Mouse (Mus musculus) Patski (cell line): Measurements from ENCODE around the gene Bco1. TPM values are rescaled to one million over a fixed set of nuclear protein-coding genes. Genes with fewer than 3 reads are reported as not detected.

Source experiments
- ATAC-seq: fragments of 100-300 bp; one replicate; pipeline ENCODE4 v1.8.0; 2021
- CTCF ChIA-PET: fragments of 350-600 bp; sonication (Branson Sonifier 250); formaldehyde crosslinking; loops from one replicate; lab custom pipeline; 2022; ENCODE audit warnings: inconsistent platforms; lab: Charles Lee
- POLR2A ChIA-PET: fragments of 350-600 bp; sonication (Branson Sonifier 250); formaldehyde crosslinking; loops from one replicate; lab custom pipeline; 2022; ENCODE audit warnings: antibody characterized with exemption, inconsistent platforms; lab: Charles Lee
- DNase-seq: peaks from one replicate; pipeline ENCODE4 v3.0.0-alpha.2; 2011; ENCODE audit warnings: low read depth, low spot score
- H3K27me3 ChIP-seq: fragments of 371-371 bp; one replicate; pipeline ENCODE4 v1.5.1; 2021
- CTCF ChIP-seq: fragments of 100-300 bp; IDR thresholded peaks from one replicate; pipeline ENCODE4 v1.5.1; 2021
- in situ Hi-C: fragments of 300-500 bp; cut with MboI; formaldehyde crosslinking; loops from 3 replicates; pipeline ENCODE4 v1.11.1; 2018; ENCODE audit warnings: low pct_unique_long_range_greater_than_20kb, mixed read lengths
- polyA plus RNA-seq: library from polyadenylated mRNA; unstranded; gene quantifications from one replicate; pipeline ENCODE4 v1.2.3, GENCODE M21; 2021

Gene Bco1
- polyA plus RNA-seq, 1 experiment from 2014 or later: not detected

DNA sequence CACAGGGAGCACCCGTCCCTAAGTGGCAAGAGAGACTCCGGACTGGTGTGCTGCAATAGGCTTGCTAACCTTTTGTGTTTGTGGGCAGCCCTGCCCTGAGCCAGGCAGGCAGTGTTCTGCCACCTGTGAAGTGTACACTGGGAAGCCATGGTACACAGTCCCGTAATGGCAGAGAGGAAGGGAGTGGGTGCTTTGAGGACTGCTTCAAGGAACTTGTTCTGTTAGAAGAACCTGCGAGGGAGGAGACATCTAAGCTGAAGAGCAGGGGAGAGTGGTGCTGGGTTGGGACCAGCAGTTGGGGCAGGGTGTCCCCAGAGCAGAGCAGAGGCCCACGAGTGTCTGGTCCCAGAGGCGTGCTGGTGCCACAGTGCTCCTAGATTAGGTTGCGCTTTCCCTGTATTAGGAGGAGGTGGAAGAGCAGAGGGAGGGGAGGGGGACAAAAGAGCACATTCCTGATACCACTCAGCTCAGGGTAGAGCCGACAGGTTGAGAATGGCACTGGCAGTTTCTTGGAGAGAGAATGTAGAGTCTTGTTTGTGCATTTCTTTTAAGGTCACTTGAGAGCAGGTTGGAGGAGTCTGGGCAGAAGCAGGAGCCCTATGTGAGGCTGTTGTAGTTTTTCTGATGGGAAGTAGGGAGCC, 71.7 kb downstream of the Bco1 start:
- no peak for TF ChIP-seq CTCF
- ATAC-seq (no peak), DNase-seq (no peak)
- CTCF ChIA-PET: no interaction called here
- in situ Hi-C loops: no loop called here
- H3K27me3 ChIP-seq: no peaks in the 10 kb centered on the region
- POLR2A ChIA-PET: no interaction called here

GRCm38 (mm10) chr8:117168378-117168777, 72.7 kb downstream of the Bco1 start:
- H3K27me3 ChIP-seq: no peaks in the 10 kb centered on the region
- in situ Hi-C loops: no loop called here
- CTCF ChIA-PET: no interaction called here
- no peak for DNase-seq
- no peak for ATAC-seq
- TF ChIP-seq CTCF: no peak
- POLR2A ChIA-PET: no interaction called here

DNA sequence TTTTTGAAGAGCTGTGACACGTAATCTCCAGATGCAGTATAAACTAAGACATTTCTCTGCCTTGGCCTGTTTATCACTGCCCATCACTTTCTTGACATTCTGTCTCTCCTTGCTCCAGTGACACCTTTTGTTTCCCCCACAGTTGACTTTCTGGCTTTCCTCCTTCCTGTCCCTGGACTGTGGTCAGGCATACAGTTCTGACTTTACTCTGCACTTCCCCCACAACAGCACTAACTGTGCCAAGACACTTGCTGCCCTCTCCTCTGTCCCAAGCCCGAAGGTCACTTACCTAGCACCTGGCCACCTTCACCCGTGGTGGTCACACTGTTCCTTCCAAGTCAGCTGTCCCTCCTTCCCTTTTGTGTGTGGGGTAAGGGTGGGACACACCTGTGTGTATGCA, 76.2 kb downstream of the Bco1 start:
- no peak for DNase-seq
- ChIA-PET POLR2A (no interaction called here), CTCF (no interaction called here)
- no peaks in the 10 kb centered on the region for H3K27me3 ChIP-seq
- ATAC-seq: no peak
- in situ Hi-C loops: no loop called here
- TF ChIP-seq CTCF: no peak

DNA sequence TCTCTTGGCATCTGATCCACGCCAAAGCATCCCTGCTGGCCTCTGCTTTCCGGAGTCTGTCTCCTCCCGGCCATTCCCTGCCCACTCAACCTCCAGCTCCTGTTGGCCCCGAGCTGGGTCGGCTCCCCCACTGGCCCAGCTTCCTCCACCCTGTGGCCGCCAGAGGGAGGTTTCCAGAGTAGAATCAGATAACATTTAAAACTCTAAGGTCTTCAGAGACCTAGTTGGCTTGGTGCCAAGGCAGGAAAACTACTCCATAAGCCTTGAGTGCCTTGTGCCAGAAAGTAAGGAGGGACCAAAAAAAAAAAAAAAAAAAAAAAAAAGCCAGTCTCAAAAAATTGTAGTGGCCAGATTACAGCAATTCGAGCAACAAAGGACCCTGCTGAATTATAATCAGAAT, 77.2 kb downstream of the Bco1 start:
- POLR2A ChIA-PET: no interaction called here
- no peak for DNase-seq
- in situ Hi-C loops: no loop called here
- TF ChIP-seq CTCF: no peak
- CTCF ChIA-PET: interaction anchor here (1.3 to 1.7 kb wide), 2 partner anchors 65 to 290 kb away, joined by 3 to 4 read pairs; no protein-coding TSS in a partner anchor
- H3K27me3 ChIP-seq: no peaks in the 10 kb centered on the region
- ATAC-seq: no peak

DNA sequence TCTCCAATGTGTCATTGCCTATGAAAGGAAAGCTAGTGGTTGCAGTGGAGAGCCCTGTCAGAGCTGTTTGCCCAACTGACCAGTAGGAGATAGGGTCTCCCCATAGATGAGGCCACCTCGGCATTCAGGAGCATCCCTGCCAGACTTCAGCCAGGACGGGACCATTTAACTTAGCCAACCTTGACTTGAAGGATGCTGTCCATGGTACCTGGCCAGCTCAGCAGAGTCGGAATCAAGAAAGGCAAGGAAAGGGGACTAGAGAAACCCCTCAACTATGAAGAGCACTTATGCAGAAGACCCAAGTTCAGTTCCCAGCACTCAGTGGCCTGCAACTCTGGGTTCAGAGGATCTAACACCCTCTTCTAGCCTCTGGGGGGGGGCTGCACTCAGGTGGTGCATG, 78.0 kb downstream of the Bco1 start:
- no peaks in the 10 kb centered on the region for H3K27me3 ChIP-seq
- in situ Hi-C loops: no loop called here
- POLR2A ChIA-PET: no interaction called here
- CTCF ChIA-PET: interaction anchor here (1.3 to 1.7 kb wide), 2 partner anchors 66 to 289 kb away, joined by 3 to 4 read pairs; no protein-coding TSS in a partner anchor
- DNase-seq (no peak), ATAC-seq (no peak)
- TF ChIP-seq CTCF: no peak

DNA sequence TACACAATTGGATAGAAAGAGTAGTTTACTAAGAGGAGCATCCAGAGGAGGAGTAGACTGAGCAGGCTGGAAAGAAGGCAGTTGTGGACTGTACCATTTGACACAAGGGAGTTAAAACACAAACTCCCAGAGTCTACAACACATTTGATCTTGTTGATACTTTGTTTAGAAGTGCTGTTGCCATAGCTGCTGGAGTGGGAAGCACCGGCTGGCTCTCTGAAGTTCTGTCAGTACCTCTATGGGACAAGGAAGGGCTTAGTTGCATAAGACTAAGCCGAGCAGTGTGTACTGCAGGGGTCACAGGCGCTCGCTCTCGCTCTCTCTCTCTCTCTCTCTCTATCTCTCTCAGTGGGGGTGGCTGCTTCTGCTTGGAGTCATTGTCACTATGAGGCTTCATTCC, 78.9 kb downstream of the Bco1 start:
- no peak for TF ChIP-seq CTCF
- no peak for DNase-seq
- ChIA-PET CTCF (no interaction called here), POLR2A (no interaction called here)
- ATAC-seq: no peak
- in situ Hi-C loops: no loop called here
- no peaks in the 10 kb centered on the region for H3K27me3 ChIP-seq

DNA sequence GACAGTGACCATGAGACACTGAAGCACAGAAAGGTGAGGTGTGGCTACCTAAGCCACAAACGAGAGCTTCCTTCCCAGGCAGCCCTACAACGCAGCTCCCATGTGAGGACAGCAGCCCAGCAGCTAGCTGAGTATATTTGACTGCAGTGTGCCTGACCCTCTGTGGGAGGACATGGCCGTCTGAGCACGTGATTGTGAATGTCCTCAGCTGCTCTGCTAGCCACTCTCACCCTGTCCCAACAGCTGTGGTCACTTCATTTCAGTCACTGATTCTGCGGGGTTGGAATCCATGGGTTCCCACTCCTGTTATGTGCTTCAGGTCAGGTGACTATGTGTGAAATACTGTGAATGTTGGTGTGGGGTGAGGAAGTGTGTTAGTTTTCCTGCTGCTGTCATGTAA, 80.7 kb downstream of the Bco1 start:
- in situ Hi-C loops: no loop called here
- ATAC-seq (no peak), DNase-seq (no peak)
- TF ChIP-seq CTCF: no peak
- CTCF ChIA-PET: no interaction called here
- no peaks in the 10 kb centered on the region for H3K27me3 ChIP-seq
- POLR2A ChIA-PET: no interaction called here

GRCm38 (mm10) chr8:117177236-117177635, 81.6 kb downstream of the Bco1 start:
- no peaks in the 10 kb centered on the region for H3K27me3 ChIP-seq
- TF ChIP-seq CTCF: no peak
- ChIA-PET CTCF (interaction anchor here (2.6 kb wide), 1 partner anchor 17 kb away, joined by 8 read pairs; no protein-coding TSS in a partner anchor), POLR2A (no interaction called here)
- DNase-seq: no peak
- no peak for ATAC-seq
- in situ Hi-C loops: no loop called here

DNA sequence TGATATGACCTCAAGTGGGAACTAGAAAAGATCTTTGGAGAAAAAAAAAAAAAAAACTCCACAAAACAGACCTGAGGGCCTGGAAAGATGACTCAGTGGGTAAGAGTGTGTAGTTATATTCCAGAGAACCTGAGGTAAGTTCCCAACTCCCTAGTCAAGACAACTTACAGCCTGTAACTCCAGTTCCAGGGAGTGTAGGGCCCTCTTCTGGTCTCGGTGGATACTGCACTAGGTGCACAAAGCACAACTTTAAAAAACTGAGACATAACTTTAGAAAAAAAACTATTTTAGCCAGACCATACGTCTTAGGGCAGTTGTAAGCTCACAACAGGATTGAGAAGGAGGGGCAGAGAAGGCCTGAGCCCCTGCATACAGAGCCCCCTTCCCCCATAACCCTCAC, 82.4 kb downstream of the Bco1 start:
- DNase-seq (no peak), ATAC-seq (no peak)
- H3K27me3 ChIP-seq: no peaks in the 10 kb centered on the region
- CTCF ChIA-PET: interaction anchor here (1.9 to 2.6 kb wide), 2 partner anchors 18 to 70 kb away, joined by 8 to 9 read pairs; no protein-coding TSS in a partner anchor
- no peak for TF ChIP-seq CTCF
- in situ Hi-C loops: no loop called here
- POLR2A ChIA-PET: no interaction called here

GRCm38 (mm10) chr8:117178676-117179075, 83.0 kb downstream of the Bco1 start:
- TF ChIP-seq CTCF: no peak
- in situ Hi-C loops: no loop called here
- DNase-seq (peak; percentile 44), ATAC-seq (peak; percentile 95)
- no peaks in the 10 kb centered on the region for H3K27me3 ChIP-seq
- CTCF ChIA-PET: interaction anchor here (0.8 to 2.6 kb wide), 3 partner anchors 18 to 110 kb away, joined by 3 to 9 read pairs (median 8); no protein-coding TSS in a partner anchor
- POLR2A ChIA-PET: no interaction called here

DNA sequence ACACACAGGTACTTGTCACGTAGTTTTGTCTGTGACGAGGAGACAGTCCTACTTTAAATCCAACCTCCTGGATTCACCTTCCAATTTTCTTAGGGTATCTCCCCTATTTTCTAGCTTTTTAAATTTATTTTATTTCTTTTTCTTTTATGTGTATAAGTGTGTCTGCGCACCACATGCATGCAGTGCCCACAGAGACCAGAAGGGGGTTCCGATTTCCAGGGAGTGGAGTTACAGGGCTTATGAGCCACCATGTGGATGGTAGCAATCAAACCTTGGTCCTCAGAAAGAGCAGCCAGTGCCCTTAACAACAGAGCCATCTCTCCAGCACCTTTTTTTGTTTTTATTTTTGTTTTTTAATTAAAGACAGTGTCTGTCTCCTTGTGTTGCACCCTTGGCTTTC, 87.1 kb downstream of the Bco1 start:
- ATAC-seq: no peak

More for the DNA sequence above, 87.1 kb downstream of the Bco1 start:
- TF ChIP-seq CTCF: no peak
- in situ Hi-C loops: no loop called here
- ChIA-PET POLR2A (no interaction called here), CTCF (interaction anchor here (1.5 kb wide), 1 partner anchor 8 kb away, joined by 5 read pairs; no protein-coding TSS in a partner anchor)
- no peak for DNase-seq
- no peaks in the 10 kb centered on the region for H3K27me3 ChIP-seq

Other genes with a start within 250 kb of the Bco1 start
- 42.4 TPM for gene Cmc2, start 174.4 kb upstream of the Bco1 start, polyA plus RNA-seq
- gene Cenpn, start 174.1 kb upstream of the Bco1 start, polyA plus RNA-seq: 17.3 TPM
- 15.9 TPM for gene Atmin, start 152.5 kb upstream of the Bco1 start, polyA plus RNA-seq
- gene 1700030J22Rik, start 116.9 kb upstream of the Bco1 start, polyA plus RNA-seq: 4.6 TPM
- gene Gcsh, start 102.3 kb upstream of the Bco1 start, polyA plus RNA-seq: 44.7 TPM
- gene Pkd1l2, start 13.4 kb upstream of the Bco1 start, polyA plus RNA-seq: not detected
- 2.6 TPM for gene Gan, start 62.3 kb downstream of the Bco1 start, polyA plus RNA-seq
- gene Cmip, start 161.2 kb downstream of the Bco1 start, polyA plus RNA-seq: 63.6 TPM